Mouse (Mus musculus): ENCODE measurements around the gene Mrps36.

DNA sequence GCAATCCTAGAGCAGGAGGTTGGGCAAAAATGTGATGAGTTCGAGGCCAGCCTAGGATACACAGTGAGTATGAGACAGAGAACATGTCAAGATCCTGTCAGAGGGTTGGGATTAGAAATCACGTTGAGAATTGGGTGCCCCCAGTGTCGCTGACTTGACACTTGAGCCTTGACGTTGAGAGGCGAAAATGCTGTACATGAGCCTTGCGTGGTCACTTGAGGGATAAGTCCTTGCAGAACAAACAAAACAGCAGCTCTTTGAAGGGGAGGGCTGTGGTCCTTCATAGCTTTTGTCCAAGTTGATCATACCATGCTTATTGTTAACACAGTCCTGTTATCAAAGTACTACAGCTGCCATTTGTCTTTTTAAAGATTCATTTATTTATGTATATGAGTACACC lies 32.3 kb upstream of the Mrps36 start:
- TF ChIP-seq FLI1 (IDR thresholded peaks at IDR 0.05; ENCODE audit: low read length) (no peak), GATA1 (IDR thresholded peaks at IDR 0.05; ENCODE audit: borderline replicate concordance, low read length) (no peak)
